Mouse (Mus musculus) liver, embryonic 15.5 days (tissue): ENCODE data around the gene Cdkn1a. TPM values are rescaled to one million over a fixed set of nuclear protein-coding genes. Genes with fewer than 3 reads are reported as not detected.
"Not testable (repeated sequence)": the region's sequence is repeated elsewhere in the genome, so short reads cannot be mapped to it uniquely, and the experiment has no call there.

ENCODE experiments used
- ATAC-seq: fragments of 200-750 bp; cut with Nextera tagmentation; 2 replicates; pipeline ENCODE4 v1.8.0; 2017; ENCODE audit warnings: moderate number of reproducible peaks, mild to moderate bottlenecking, moderate library complexity; ENCODE audit not compliant: insufficient read depth
- H3K27ac ChIP-seq: fragments of 300-500 bp; sonication (generic); replicated peaks from 2 replicates; pipeline ENCODE4 v1.5.1; 2015; ENCODE audit warnings: mild to moderate bottlenecking, inconsistent platforms
- H3K27me3 ChIP-seq: fragments of 300-500 bp; sonication (generic); 2 replicates; pipeline ENCODE4 v1.6.1; 2015; ENCODE audit warnings: mild to moderate bottlenecking, inconsistent platforms
- H3K36me3 ChIP-seq: fragments of 300-500 bp; sonication (generic); replicated peaks from 2 replicates; pipeline ENCODE4 v1.6.1; 2015; ENCODE audit warnings: moderate library complexity, mild to moderate bottlenecking, inconsistent platforms
- H3K4me1 ChIP-seq: fragments of 300-500 bp; sonication (generic); replicated peaks from 2 replicates; pipeline ENCODE4 v1.6.1; 2015; ENCODE audit warnings: inconsistent platforms
- H3K4me2 ChIP-seq: fragments of 300-500 bp; sonication (generic); 2 replicates; pipeline ENCODE4 v1.6.1; 2015; ENCODE audit warnings: moderate library complexity, mild to moderate bottlenecking, inconsistent platforms
- H3K4me3 ChIP-seq: fragments of 300-500 bp; sonication (generic); replicated peaks from 2 replicates; pipeline ENCODE4 v1.5.1; 2015; ENCODE audit warnings: mild to moderate bottlenecking, inconsistent platforms
- H3K9ac ChIP-seq: fragments of 300-500 bp; sonication (generic); 2 replicates; pipeline ENCODE4 v1.6.1; 2015; ENCODE audit warnings: moderate library complexity, mild to moderate bottlenecking, inconsistent platforms
- H3K9me3 ChIP-seq: fragments of 300-500 bp; sonication (generic); replicated peaks from 2 replicates; pipeline ENCODE4 v1.6.1; 2016; ENCODE audit warnings: inconsistent platforms
- WGBS: fragments of 180-500 bp; shearing (Covaris S2); methylation state at CpG from one replicate; pipeline ENCODE4 v1.1.7; 2015; ENCODE audit warnings: mixed read lengths; ENCODE audit not compliant: insufficient replicate concordance; 5-methylcytosine and 5-hydroxymethylcytosine counted together
- polyA plus RNA-seq: library from polyadenylated mRNA; unstranded; fragments of >200 nt; fragmentation: Nextera tagmentation; extraction: Ambion mirVana; gene quantifications from 2 replicates; pipeline ENCODE4 v1.2.1, GENCODE M21; 2015

Gene Cdkn1a
- polyA plus RNA-seq, 1 experiment from 2014 or later = 15.4 TPM

GRCm38 (mm10) chr17:29059581-29059980 lies 31.2 kb upstream of the Cdkn1a start:
- H3K9ac ChIP-seq = no peak overlapping the region
- no peaks in the 10 kb centered on the region for H3K36me3 ChIP-seq
- H3K27ac ChIP-seq = no peak overlapping the region
- H3K4me1 ChIP-seq = peaks cover 21% of the 10 kb centered on the region
- no peak overlapping the region for H3K4me3 ChIP-seq
- 54% methylated on average over 3 of the region's 3 CpGs for WGBS
- no peaks in the 10 kb centered on the region for H3K27me3 ChIP-seq
- ATAC-seq = no peak
- H3K9me3 ChIP-seq = no peaks in the 10 kb centered on the region
- H3K4me2 ChIP-seq = no peak overlapping the region

- Histone ChIP-seq H3K4me2 (no peak overlapping the region), H3K27me3 (no peaks in the 10 kb centered on the region), H3K4me3 (no peak overlapping the region), H3K36me3 (no peaks in the 10 kb centered on the region), H3K9ac (no peak overlapping the region), H3K9me3 (no peaks in the 10 kb centered on the region), H3K27ac (no peak overlapping the region), H3K4me1 (peaks cover 21% of the 10 kb centered on the region)
- WGBS = 63% methylated on average over 9 of the region's 9 CpGs
- ATAC-seq = no peak
Observed at GRCm38 (mm10) chr17:29060946-29061345, 29.8 kb upstream of the Cdkn1a start.

DNA sequence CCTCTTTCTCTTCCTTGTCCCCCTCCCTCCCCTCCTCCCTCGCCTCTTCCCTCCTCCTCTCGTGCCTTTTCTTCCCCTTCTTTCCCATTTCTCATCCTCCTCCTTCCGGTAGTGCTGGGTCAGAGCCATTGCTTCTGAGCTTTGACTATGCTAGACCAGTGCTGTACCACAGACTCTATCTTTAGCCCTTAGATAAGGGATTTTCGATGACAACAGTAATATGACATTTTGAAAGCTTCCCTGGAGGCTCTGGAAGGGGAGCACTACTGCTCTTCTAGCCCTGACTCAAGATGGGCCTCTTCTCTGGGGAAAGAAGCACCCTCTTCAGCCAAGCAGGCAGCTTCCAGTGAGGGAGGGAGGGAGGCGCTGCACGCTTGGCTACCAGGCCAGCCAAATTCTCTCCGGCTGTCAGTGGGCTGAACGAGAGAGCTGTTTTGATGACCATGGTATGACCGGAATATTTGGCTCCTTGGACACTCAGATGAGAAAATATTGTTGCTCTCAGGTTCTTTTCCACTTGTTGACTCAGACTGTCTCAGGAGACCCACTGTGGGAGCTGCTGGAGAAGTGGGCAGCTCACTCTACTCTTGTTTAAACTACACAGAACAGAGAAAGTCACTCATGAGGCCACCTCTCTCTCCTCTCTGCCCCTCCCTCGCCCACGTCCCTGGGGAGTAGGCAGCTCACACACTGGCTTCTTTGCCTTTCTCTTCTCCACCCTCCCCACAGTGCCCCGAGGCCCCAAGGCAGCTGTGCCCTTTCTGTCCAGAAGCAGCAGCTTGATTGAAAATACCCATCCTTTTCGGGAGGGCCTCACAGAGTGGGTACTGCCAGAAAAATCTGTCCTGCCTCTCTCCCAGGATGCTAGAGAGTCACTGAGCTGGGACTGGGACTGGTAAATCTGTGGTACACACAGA lies 28.4 kb upstream of the Cdkn1a start:
- no peak overlapping the region for H3K27ac ChIP-seq
- no peak for ATAC-seq
- no peaks in the 10 kb centered on the region for H3K27me3 ChIP-seq
- no peak overlapping the region for H3K4me3 ChIP-seq
- peaks cover 12% of the 10 kb centered on the region for H3K4me1 ChIP-seq
- no peak overlapping the region for H3K4me2 ChIP-seq
- H3K9me3 ChIP-seq = no peaks in the 10 kb centered on the region
- 44% methylated on average over 13 of the region's 13 CpGs for WGBS
- H3K36me3 ChIP-seq = no peaks in the 10 kb centered on the region
- H3K9ac ChIP-seq = no peak overlapping the region

GRCm38 (mm10) chr17:29063121-29063987 lies 27.4 kb upstream of the Cdkn1a start:
- Histone ChIP-seq H3K27me3 (no peaks in the 10 kb centered on the region), H3K4me2 (no peak overlapping the region), H3K9me3 (no peaks in the 10 kb centered on the region), H3K36me3 (no peaks in the 10 kb centered on the region), H3K27ac (no peak overlapping the region), H3K4me1 (peaks cover 12% of the 10 kb centered on the region), H3K4me3 (no peak overlapping the region), H3K9ac (no peak overlapping the region)
- 58% methylated on average over 8 of the region's 8 CpGs for WGBS
- ATAC-seq = no peak

DNA sequence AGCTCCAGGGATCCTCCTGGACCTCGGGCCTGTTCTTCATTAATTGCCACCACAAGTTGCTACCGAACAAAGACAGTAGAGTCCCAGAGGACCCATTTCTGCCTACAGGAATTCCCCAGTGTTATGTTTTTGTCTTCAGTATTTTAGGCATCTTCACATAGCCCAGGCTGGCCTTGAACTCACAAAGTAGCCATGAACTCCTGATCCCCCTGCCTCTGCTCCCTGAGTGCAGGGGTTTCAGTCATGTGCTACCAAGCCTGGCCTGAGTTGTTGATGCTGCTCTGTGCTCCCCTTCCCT lies 26.8 kb upstream of the Cdkn1a start:
- no peak for ATAC-seq
- WGBS = 56% methylated on average over 2 of the region's 2 CpGs

DNA sequence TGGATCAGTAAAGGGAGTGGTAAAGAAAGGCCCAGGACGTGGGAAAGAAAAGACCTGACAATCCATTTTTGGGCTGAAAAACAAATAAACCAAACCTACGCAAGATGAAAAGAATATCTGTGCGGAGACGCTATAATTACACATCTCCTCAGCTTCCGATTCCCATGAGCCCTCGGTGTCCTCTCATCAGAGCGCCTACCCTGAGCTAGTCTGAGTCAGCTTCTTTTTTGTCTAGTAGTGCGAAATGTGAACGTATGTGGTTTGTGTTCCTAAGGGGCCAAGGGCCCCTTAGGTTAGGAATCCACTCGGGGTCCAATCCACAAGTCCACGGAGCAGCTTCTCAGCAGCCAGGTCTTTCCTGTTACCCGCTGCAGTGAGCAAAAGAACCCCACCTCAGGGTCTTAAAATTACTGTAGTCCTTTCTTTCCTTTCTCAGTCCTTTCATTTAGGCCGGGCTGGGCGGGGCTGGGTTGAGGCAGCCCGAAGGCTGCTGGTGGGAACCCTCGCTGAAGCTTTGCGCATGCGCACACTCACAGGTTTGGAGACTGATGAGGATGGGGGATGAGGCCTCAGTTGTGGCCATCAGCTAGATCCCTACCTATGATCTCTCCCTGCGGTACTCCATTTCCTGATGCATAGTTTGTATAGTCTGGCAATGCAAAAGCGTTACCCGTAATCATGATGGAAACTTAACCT lies 25.4 kb upstream of the Cdkn1a start:
- no peak overlapping the region for H3K27ac ChIP-seq
- no peak overlapping the region for H3K9ac ChIP-seq
- no peak for ATAC-seq
- no peak overlapping the region for H3K4me3 ChIP-seq
- no peak overlapping the region for H3K4me2 ChIP-seq
- H3K4me1 ChIP-seq = peaks cover 5% of the 10 kb centered on the region
- H3K9me3 ChIP-seq = no peaks in the 10 kb centered on the region
- H3K27me3 ChIP-seq = no peaks in the 10 kb centered on the region
- H3K36me3 ChIP-seq = no peaks in the 10 kb centered on the region
- WGBS = 70% methylated on average over 21 of the region's 21 CpGs

More for the DNA sequence above, 26.8 kb upstream of the Cdkn1a start:
- no peak overlapping the region for H3K4me3 ChIP-seq
- no peaks in the 10 kb centered on the region for H3K27me3 ChIP-seq
- H3K4me1 ChIP-seq = peaks cover 12% of the 10 kb centered on the region
- no peaks in the 10 kb centered on the region for H3K36me3 ChIP-seq
- no peak overlapping the region for H3K4me2 ChIP-seq
- H3K9me3 ChIP-seq = no peaks in the 10 kb centered on the region
- no peak overlapping the region for H3K27ac ChIP-seq
- H3K9ac ChIP-seq = no peak overlapping the region

DNA sequence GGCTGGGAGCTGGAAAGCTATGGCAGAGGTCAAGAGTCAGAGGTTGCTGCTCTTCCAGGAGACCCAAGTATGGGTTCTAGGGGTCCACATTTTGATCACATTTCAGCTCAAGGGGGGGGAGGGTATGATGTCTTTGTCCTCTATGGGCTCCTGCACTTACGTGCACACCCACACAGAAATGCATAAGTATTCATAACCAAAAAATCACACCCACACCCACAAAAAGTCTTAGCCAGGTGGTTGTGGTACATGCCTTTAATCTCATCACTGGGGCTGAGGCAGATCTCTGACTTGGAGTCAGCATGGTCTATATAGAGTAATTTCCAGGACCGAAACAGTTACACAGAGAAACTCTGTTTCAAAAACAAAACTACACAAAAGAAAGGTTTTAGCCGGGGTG lies 24.8 kb upstream of the Cdkn1a start:
- H3K4me3 ChIP-seq = no peak overlapping the region
- H3K27me3 ChIP-seq = no peaks in the 10 kb centered on the region
- 67% methylated on average over 3 of the region's 3 CpGs for WGBS
- no peak for ATAC-seq
- no peaks in the 10 kb centered on the region for H3K36me3 ChIP-seq
- H3K4me1 ChIP-seq = peaks cover 3% of the 10 kb centered on the region
- no peak overlapping the region for H3K27ac ChIP-seq
- H3K9ac ChIP-seq = no peak overlapping the region
- no peak overlapping the region for H3K4me2 ChIP-seq
- no peaks in the 10 kb centered on the region for H3K9me3 ChIP-seq

GRCm38 (mm10) chr17:29067416-29067815 lies 23.4 kb upstream of the Cdkn1a start:
- H3K4me2 ChIP-seq, H3K4me3 ChIP-seq, H3K36me3 ChIP-seq, ATAC-seq, H3K9me3 ChIP-seq, H3K4me1 ChIP-seq, H3K9ac ChIP-seq, H3K27ac ChIP-seq, H3K27me3 ChIP-seq: not testable (repeated sequence)
- 39% methylated on average over 3 of the region's 3 CpGs for WGBS

- WGBS = 40% methylated on average over 5 of the region's 5 CpGs
Observed at GRCm38 (mm10) chr17:29067847-29068246, 22.9 kb upstream of the Cdkn1a start.

DNA sequence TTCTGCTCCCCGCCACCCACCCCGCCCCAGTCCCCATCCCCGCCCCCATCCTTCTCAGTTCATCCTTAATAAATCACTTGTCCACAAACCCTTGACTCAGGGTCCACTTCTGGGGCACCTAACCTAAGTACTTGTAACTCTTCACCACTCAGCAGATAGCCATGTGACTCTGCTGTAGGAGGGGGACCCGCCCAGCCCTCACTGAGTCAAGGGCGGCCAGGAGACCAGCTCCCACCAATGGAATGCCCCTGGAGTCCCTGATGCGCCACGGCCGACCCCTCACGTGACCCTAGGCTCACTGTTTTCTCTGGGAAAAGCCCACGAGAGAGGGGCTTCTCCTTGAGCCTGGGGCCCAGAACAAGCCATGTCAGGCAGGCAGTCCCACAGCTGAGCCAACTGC lies 21.7 kb upstream of the Cdkn1a start:
- no peak overlapping the region for H3K4me2 ChIP-seq
- H3K27me3 ChIP-seq = 0 out of 2 replicates have a peak, but pooled peaks cover 8% of the 10 kb centered on the region
- peaks cover 6% of the 10 kb centered on the region for H3K4me1 ChIP-seq
- H3K9ac ChIP-seq = no peak overlapping the region
- WGBS = 70% methylated on average over 10 of the region's 10 CpGs
- H3K4me3 ChIP-seq = no peak overlapping the region
- no peak overlapping the region for H3K27ac ChIP-seq
- ATAC-seq = no peak
- H3K9me3 ChIP-seq = no peaks in the 10 kb centered on the region
- no peaks in the 10 kb centered on the region for H3K36me3 ChIP-seq

More at GRCm38 (mm10) chr17:29067847-29068246, 22.9 kb upstream of the Cdkn1a start:
- Histone ChIP-seq H3K9ac (no peak overlapping the region), H3K27me3 (0 out of 2 replicates have a peak, but pooled peaks cover 5% of the 10 kb centered on the region), H3K4me2 (no peak overlapping the region), H3K4me3 (no peak overlapping the region), H3K4me1 (peaks cover 2% of the 10 kb centered on the region), H3K9me3 (no peaks in the 10 kb centered on the region), H3K27ac (no peak overlapping the region), H3K36me3 (no peaks in the 10 kb centered on the region)
- ATAC-seq = no peak

- no peak overlapping the region for H3K4me3 ChIP-seq
- H3K9me3 ChIP-seq = no peaks in the 10 kb centered on the region
- ATAC-seq = no peak
- WGBS = 52% methylated on average over 5 of the region's 5 CpGs
- no peak overlapping the region for H3K4me2 ChIP-seq
- no peak overlapping the region for H3K27ac ChIP-seq
- peaks cover 6% of the 10 kb centered on the region for H3K4me1 ChIP-seq
- no peaks in the 10 kb centered on the region for H3K36me3 ChIP-seq
- H3K27me3 ChIP-seq = peaks cover 14% of the 10 kb centered on the region
- no peak overlapping the region for H3K9ac ChIP-seq
Observed at GRCm38 (mm10) chr17:29071820-29072219, 19.0 kb upstream of the Cdkn1a start.
